Mouse (Mus musculus): Measurements from ENCODE around the gene Kcnh3. TPM values are rescaled to one million over a fixed set of nuclear protein-coding genes. Genes with fewer than 3 reads are reported as not detected.
"Not testable (repeated sequence)": the region's sequence is repeated elsewhere in the genome, so short reads cannot be mapped to it uniquely, and the experiment has no call there.

The Kcnh3 gene
- polyA plus RNA-seq, 1 experiment = 4.7 TPM

DNA sequence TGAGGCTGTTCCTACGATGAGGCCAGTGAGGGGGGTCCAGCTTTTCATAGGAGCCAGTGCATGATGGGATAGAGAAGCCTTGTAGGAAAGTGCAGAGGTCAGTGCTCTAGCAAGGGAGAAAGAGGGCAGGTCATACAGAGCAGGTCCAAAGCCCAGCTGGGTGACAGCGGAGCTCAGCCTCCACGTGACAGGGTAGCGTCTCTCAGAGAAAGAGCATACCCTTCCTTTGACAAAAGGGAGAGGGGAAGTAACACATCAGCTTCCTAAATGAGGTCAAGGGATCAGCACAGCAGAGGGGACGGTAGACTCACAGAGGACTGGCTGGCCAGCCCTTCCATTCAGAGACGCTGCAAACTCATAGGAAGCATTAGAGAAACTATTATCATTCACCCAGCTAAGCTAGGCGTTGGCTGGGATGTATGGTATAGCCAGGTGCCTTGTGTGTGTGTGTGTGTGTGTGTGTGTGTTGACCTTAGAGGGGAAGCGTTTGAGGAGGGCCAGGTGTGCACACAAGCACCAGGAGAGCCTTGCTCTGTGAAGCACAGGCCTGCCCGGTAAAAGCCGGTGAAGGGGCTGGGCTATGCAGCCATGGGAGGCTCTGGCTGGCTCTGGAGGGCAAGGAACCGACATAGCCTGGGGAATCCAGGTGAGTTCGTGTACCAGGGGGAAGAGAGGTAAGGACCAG lies 9.8 kb downstream of the Kcnh3 start:
- WGBS = 59% methylated on average over 12 of the region's 12 CpGs
- no peak for DNase-seq (ENCODE audit: low read depth, low spot score)

DNA sequence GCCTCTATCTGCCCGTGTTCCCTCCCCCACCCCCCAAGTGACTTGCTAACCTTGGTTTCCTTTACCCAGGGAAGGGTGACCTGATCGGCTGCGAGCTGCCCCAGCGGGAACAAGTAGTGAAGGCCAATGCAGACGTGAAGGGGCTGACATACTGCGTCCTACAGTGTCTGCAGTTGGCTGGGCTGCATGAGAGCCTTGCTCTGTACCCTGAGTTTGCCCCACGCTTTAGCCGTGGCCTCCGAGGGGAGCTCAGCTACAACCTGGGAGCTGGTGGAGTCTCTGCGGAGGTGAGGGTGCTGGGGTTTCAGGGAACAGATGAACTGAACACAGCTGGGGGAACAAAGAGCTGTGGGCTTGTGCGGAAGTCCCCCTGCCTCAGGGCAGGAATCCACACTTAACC lies 13.3 kb downstream of the Kcnh3 start:
- DNase-seq (ENCODE audit: low read depth, low spot score) = no peak
- 73% methylated on average over 11 of the region's 11 CpGs for WGBS

DNA sequence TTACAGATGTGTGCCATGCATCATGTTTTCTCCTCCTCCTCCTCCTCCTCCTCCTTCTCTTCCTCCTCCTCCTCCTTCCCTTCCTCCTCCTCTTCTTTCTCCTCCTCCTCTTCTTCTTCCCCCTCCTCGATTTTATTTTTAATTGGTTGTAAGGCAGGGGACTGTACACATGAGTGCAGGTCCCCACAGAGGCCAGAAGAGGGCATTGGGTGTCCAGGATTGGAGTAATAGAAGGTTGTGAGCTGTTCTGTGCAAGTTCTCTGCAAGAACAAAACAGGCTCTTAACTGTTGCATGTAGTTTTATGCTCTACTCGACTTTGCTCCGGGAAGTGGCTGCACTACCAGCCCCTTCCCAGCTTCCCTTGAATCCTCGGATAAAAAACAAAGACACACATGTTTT lies 15.5 kb downstream of the Kcnh3 start:
- DNase-seq (ENCODE audit: low read depth, low spot score) = no peak
- 62% methylated on average over 4 of the region's 4 CpGs for WGBS

DNA sequence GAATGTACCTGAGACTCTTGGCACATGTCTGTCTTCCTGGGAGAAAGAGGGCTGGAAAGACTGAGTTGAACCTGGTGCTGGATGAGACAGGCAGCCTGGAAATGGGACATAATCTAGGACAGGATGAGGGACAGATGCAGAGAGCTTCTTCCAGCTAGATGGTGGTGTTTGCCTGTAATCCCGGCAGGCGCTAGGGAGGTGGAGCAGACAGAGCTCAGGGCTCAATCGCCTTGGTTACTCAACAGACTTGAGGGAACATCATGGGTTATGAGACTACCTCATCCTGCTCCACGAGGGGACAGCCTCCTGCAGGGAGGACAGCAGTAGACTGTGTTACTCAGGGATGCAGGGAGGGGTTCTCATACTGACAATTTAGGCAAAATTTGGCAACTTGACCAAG lies 16.6 kb downstream of the Kcnh3 start:
- 64% methylated on average over 4 of the region's 4 CpGs for WGBS
- no peak for DNase-seq (ENCODE audit: low read depth, low spot score)

DNA sequence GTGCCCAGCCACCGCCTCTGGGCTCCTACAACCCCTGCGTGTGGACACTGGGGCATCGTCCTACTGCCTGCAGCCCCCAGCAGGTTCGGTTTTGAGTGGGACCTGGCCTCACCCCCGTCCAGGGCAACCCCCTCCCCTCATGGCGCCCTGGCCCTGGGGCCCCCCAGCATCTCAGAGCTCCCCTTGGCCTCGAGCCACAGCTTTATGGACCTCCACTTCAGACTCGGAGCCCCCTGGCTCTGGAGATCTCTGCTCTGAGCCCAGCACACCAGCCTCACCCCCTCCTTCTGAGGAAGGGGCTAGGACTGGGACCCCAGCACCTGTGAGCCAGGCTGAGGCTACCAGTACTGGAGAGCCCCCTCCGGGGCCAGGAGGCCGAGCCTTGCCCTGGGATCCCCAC lies 17.4 kb downstream of the Kcnh3 start:
- 84% methylated on average over 10 of the region's 10 CpGs for WGBS
- no peak for DNase-seq (ENCODE audit: low read depth, low spot score)

DNA sequence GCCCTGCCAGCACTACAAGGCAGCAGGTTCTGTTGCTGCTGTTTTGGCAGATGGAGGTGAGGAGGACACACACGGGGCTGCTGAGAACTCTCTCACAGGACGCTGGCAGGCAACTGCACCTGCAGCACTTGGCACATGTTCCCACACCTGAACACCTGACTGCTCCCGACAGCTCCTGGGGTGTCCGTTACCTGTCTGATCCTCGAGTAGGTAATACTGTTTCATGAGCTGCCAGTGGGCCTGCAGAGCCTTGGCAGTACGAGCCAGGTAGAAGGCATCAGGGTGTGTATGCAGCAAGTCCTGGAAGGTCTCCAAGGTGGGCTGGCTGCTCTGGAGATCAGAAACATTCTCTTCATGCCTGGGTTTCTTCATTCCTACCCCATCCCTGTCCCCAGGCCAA lies 22.1 kb downstream of the Kcnh3 start:
- WGBS = 81% methylated on average over 6 of the region's 6 CpGs
- DNase-seq (ENCODE audit: low read depth, low spot score) = not testable (repeated sequence)

DNA sequence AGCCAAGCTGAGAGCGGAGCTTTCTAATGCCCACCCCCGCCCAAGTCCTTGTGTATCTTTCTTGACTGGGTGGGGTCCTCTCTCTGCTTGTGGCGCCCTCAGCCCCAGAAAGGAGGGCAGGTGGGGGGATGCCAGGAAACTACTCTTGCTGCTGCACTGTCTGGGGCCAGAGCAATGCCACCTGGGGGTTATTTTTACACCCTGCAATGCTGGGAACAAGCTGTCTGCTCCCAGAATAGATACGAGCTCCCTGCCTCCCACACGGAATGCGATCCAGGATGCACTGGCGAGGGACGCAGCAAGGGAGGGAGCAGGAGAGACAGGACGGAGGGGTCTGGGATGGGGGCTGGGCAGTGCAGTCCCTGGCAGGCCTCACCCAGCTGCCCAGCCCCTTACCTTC lies 24.3 kb downstream of the Kcnh3 start:
- no peak for DNase-seq (ENCODE audit: low read depth, low spot score)
- 94% methylated on average over 9 of the region's 9 CpGs for WGBS

DNA sequence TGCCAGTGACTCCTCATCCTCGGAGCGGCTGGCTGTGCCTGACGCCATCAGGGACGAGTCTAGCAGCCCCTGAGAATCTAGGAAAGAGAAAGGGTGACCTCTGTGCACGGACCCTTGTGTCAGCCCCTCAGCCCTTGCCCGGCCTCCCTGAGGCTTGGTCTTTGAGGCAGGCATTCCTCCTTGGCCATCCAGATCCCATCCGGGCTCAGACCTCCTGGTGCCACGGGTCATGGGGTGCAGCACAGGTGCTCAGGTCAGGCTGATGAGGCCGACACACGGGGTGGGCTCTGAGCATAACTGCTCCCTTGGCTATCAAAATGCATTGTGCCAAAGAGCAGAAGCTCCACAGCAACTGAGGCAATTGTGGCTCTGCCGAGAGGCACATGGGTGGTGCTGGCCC lies 25.3 kb downstream of the Kcnh3 start:
- DNase-seq (ENCODE audit: low read depth, low spot score) = no peak
- WGBS = 96% methylated on average over 11 of the region's 11 CpGs

DNA sequence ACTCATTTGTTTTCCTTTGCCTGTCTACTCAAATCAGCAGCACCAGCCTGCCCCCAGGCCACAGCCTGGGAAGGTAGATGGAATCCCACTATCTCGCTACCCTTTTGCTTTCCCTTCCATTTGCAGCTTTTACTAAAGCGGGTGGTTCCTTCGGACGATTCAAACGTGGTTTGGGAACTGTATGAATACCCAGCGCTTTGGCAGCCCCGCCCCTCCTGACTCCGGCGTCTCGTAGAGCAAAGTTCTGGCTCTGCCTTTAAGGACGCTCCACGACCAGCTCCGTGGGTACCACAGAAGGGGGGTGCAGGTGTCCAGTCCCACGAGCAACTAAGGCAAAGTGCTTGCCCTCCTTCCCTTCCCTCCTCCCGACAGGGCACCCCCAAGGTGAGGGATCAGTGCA lies 26.4 kb downstream of the Kcnh3 start:
- DNase-seq (ENCODE audit: low read depth, low spot score) = not testable (repeated sequence)
- WGBS = under 1% methylated on average over 15 of the region's 15 CpGs

DNA sequence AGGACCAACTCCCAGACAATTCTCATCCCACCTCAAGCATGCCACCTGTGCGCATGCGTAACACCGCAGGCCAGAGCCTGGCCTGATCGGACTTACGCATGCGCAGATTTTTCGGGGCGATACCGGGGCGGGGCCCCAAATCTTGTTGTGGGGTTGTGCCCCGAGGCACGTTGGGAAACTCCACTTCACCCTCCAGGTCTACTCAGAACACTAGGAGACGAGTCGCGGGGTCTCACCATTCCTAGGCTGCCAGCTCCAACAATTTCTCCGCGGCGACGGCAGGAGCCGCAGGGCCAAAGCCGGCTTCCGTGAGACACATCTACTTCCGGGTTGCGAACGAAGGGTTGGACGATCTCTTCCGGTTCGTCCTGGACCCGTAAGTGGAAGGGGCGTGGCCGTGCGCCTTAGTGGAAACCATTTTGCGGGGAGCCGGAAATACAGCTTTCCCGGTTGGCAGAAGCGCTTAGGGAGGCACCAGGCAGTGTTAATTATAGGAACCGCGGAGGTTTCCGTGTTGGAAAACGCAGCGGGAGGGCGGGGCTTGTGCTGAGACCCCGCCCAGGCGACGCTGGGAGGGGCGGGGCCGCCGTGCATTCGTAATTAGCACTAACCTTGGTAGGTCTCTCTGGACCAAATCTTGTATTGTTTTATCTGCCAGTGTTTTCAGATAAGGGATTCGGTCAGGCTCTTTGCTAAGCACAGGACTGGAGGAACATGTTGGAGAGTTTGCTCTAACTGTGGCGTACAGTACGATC lies 27.1 kb downstream of the Kcnh3 start, which contains the start of gene Mcrs1:
TSS of gene Mcrs1 (minus strand) at position 336 of the 755 bp plus-strand sequence.
- WGBS = under 1% methylated on average over 52 of the region's 52 CpGs
- DNase-seq (ENCODE audit: low read depth, low spot score) = peak; percentile 95

DNA sequence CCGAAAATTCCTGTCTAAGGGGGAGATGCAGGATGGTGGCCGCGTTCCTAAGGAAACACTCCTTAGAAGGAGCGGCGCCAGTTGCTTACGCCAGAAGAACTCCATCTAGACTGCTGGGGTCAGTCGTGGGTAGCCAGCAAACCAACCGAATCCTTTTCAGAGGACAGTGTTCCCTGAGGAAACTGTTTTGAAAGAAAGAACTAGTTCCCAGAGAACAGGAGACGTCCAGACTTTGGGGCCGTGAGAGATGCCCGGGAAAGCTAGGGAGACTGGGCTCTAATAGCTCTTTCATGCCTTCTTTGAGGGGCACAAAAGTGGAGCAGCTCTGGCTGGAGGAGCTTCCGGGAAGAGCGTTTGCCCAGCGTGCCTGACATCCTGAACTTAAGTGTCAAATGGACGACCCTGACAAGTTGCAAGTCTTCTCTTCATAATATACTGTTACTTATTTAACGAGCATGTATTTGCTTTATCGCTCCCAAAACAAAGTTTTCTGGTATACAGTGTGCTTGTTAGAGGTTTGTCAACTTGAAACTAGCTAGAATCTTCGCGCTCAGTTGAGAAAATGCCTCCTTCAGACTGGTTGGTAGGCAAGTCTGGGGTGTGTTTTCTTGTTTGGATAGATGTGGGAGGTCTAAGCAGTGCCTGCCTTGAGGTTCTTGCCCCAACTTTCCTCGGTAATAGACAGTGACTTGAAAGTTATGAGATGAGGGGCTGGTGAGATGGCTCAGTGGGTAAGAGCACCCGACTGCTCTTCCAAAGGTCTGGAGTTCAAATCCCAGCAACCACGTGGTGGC lies 27.9 kb downstream of the Kcnh3 start:
- whole genome bisulfite sequencing = 2% methylated on average over 22 of the region's 22 CpGs
- no peak for DNase-seq (ENCODE audit: low read depth, low spot score)

DNA sequence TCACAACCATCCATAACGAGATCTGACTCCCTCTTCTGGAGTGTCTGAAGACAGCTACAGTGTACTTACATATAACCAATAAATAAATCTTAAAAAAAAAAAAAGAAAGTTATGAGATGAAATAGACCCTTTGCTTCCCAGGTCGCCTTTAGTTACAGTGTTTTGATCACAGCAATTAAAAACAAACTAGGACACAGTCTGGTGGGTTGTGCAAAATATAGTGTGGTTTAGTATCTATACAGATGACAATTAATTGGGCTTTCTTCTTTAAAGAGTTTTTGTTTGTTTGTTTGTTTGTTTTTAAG lies 28.5 kb downstream of the Kcnh3 start:
- not testable (repeated sequence) for DNase-seq (ENCODE audit: low read depth, low spot score)
- WGBS = 41% methylated on average over 2 of the region's 2 CpGs

DNA sequence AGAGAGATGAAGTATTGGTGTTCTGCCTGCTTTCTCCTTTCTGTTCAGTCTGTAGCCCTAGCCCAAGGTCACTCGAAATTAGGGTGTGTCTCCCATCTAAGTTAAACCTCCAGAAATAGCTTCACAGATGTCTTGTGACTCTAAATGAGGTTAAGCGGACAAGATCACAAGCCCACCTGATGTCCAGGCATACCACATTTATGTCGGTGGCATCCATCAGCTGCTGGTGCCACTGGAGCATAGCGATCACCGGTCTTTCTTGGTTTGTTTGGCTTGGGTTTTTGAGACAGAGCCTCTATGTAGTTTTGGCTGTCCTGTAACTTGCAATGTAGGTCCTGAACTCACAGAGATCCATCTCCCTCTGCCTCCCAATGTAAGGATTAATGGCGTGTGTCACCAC lies 29.1 kb downstream of the Kcnh3 start:
- 88% methylated on average over 6 of the region's 6 CpGs for WGBS
- DNase-seq (ENCODE audit: low read depth, low spot score) = no peak

DNA sequence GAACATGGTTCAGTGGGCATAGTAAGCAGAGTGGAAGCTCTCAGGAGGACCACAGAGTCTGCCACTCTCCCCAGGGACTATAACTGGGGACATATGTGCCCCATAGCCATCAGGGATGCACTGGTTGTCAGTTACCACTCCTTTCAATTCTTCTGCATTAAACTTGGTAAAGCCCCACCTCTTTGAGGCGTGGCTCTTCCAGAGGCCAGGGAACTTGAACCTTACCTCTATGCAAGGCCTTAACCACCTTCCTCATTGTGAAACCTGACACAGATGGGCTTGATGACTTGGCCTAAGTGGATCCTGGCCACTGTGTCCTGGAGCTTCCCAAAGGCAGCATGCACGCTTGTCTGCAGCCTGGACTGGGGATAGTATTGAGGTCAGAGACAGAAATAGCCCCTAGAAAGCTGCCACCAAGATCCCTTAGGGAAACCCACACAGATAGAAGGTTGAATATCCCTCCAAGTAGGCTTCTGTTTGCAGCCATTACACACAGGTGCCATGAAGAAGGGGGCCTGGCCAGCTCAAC lies 29.9 kb downstream of the Kcnh3 start:
- DNase-seq (ENCODE audit: low read depth, low spot score) = peak; percentile 60
- 45% methylated on average over 2 of the region's 2 CpGs for WGBS

DNA sequence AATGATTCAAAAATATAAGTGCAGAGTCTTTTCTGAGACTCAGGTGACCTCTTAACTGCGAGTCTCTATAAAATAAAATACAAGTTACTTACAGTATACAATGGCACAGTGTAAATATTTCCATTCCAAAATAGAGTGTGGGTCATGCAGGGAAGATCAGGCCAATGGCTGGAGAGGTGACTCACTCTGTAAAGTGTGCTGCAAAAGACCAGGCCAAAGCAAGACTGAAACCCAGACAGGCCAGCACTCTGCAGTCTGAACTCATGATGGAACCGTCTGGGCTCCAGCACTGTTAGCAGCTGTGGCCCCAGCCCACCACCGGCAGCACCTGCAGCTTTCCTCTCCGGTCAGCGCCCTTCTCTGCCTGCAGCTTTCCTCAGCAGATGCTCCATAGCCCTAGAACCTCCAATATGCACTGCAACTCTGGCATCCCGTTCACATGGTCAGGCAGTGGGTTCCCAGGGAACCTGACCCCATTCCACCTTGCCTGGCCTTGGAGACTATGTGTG lies 30.6 kb downstream of the Kcnh3 start:
- DNase-seq (ENCODE audit: low read depth, low spot score) = no peak
- 81% methylated on average over 6 of the region's 6 CpGs for WGBS

DNA sequence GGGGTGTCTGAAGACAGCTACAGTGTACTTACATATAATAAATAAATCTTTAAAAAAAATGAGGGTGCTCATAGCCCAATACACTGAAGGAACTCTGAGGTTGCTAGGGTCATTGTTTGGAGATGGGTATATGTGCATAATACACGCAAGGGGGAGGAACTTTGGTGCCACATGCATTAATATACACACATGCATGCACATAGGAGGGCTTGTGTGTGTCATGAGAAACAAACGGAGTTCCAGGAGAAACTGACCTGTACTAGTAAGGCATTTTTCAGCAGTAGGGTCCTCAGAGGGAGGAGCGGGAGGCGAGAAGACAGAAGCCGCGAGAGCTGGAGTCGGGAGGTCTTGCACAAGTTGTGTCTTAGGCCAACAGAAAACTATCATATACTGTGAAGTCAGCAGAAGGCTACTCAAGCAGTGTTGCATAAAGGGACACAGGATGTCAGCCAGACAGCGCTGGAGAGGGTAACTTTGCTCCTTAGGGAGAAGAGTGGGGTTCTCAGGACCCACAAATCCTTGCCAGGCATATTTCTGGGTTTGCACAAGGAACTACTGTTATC lies 34.6 kb downstream of the Kcnh3 start:
- 55% methylated on average over 8 of the region's 8 CpGs for whole genome bisulfite sequencing
- DNase-seq (ENCODE audit: low read depth, low spot score) = no peak

DNA sequence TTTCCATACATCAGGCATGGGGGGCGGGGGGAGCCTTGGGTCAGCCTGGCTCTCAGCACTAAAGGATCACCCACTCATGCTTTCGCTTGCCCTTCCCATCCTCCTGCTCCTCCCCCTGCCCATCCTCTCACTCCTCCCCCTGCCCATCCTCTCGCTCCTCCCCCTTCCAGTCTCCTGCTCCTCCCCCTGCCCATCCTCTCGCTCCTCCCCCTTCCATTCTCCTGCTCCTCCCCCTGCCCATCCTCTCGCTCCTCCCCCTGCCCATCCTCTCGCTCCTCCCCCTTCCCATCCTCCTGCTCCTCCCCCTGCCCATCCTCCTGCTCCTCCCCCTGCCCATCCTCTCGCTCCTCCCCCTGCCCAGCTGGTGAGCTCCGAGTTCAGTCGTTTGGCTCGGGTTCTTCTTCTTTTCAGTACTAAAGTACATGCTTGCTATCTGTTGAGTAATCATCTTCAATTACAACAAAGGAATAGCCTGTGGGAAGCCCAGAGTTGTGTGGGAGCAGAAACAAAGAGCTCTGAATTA lies 35.1 kb downstream of the Kcnh3 start:
- DNase-seq (ENCODE audit: low read depth, low spot score) = no peak
- 2% methylated on average over 9 of the region's 10 CpGs for WGBS

DNA sequence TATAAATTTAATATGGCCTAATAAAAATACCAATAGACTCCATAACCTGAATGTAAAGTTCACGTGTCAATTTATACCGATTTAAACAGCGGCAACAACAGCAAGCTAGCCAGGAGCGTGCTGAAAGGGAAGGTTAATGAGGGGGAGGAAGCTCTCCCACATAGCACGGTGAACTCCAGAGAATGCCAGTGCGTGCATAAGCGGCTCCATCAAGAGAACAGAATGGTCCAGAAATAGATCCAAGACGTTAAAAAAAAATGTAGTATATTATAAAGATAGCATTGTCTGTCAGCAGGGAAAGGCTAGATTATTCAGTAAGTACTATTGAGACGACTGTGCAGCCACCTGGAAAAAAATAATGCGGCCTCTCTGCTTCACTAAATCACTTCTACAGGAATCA lies 38.0 kb downstream of the Kcnh3 start:
- 46% methylated on average over 10 of the region's 10 CpGs for WGBS

DNA sequence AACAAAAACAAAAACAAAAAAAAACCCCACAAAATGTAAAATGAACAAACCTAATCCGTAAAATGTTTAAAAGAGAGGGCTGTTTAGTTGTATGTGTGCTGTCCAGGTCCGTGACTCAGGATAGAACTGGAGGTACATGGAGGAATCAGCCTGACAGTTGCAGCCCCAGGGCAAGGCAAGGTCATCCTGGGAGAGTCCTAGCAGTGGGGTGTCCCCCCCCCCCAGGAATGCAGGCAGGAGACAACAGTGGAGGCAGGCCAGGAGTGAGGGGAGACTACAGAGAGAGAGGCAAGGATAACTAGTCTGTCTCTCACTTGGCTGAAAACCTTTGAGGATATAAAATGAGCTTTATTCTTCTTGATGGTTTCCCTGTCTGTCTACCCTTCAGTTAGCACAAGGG lies 39.7 kb downstream of the Kcnh3 start:
- no peak for DNase-seq (ENCODE audit: low read depth, low spot score)
- 94% methylated on average over 2 of the region's 2 CpGs for WGBS

More for the DNA sequence above, 38.0 kb downstream of the Kcnh3 start:
- no peak for DNase-seq (ENCODE audit: low read depth, low spot score)

DNA sequence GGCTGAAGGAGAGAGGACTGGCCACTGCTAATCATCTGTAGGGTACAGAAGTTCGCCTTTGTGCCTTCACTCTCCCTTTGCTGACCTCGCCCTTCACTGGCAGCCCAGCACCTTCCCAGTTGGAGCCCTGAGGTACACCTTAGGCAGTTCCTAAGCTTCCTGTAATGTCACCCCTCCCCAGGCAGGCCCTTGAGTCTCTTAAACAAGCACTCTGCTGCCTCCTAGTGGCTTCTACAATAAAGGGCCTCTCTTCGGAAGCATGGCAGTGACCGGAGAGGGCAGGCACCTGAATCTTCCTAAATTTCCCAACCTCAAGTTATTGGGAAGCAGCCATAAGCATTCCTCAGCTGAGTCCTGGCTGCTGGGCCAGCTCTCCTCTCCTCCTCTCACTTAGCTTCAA lies 41.0 kb downstream of the Kcnh3 start:
- DNase-seq (ENCODE audit: low read depth, low spot score) = peak; percentile 67
- 11% methylated on average over 4 of the region's 4 CpGs for whole genome bisulfite sequencing
